11 mouse cellular contexts compared by ENCODE assay signal in genomic region chr9:3000445-3000972, GRCm38 (mm10). TPM values are rescaled to one million over a fixed set of nuclear protein-coding genes. Genes with fewer than 3 reads are reported as not detected.
DNase-seq lines count a peak whose midpoint lies in the region; ATAC-seq and TF ChIP-seq lines count a peak whose summit lies in the region.
"Not testable (repeated sequence)": the region's sequence is repeated elsewhere in the genome, so short reads cannot be mapped to it uniquely, and the experiment has no call there.
"Had no signal": no experiment of that assay in that cellular context is flagged by ENCODE, and none has a peak within 500 bp of the region (broad histone marks: within the 10 kb centered on the region; RNA-seq: fewer than 3 reads in every experiment).

Gene Gm10722, plus strand, starts transcription at chr9:3000922.

- not testable (repeated sequence) for ATAC-seq in lung, postnatal 0 days

- not testable (repeated sequence) for H3K9me3 ChIP-seq in lung, postnatal 0 days (ENCODE audit: low read length)

- not testable (repeated sequence) for TF ChIP-seq CTCF in lung, postnatal 0 days (IDR thresholded peaks at IDR 0.05)

- DNase-seq in Muller cell, postnatal 12 days (ENCODE audit: inconsistent ontology term) = peak; percentile 78
- peak; percentile 6 for DNase-seq in cerebellum, adult 11-12 months
- DNase-seq in fibroblast of lung, adult 2 months (ENCODE audit: low read depth) = peak; percentile 21
- DNase-seq in heart, postnatal 10 days = peak; percentile 22 to 31
- peak; percentile 15 for DNase-seq in layer of hippocampus, adult 11-12 months (ENCODE audit: low spot score)
- peak; percentile 4 for DNase-seq in lung, postnatal 0 days (ENCODE audit: low spot score)
- peak; percentile 64 for DNase-seq in retina, postnatal 1 day

- intact Hi-C loops in heart, postnatal 10 days (cut with DNase I) = not testable (repeated sequence)

- not testable (repeated sequence) for TF ChIP-seq EP300 in lung, postnatal 0 days (IDR thresholded peaks at IDR 0.05)

- not testable (repeated sequence) for H3K36me3 ChIP-seq in lung, postnatal 0 days (ENCODE audit: insufficient read depth, low read length)

- WGBS in lung, postnatal 0 days = 66% methylated on average over 12 of the region's 12 CpGs

- H3K9ac ChIP-seq in lung, postnatal 0 days (replicated peaks; ENCODE audit: low read depth) = not testable (repeated sequence)

- H3K4me3 ChIP-seq in lung, postnatal 0 days (ENCODE audit: low read depth, low read length) = not testable (repeated sequence)

- H3K27ac ChIP-seq in lung, postnatal 0 days (ENCODE audit: low read length) = not testable (repeated sequence)

- H3K27me3 ChIP-seq in lung, postnatal 0 days (replicated peaks; ENCODE audit: insufficient read depth, low read length) = not testable (repeated sequence)

- H3K4me1 ChIP-seq in lung, postnatal 0 days (ENCODE audit: insufficient read depth, low read depth, low read length) = not testable (repeated sequence)

- not testable (repeated sequence) for H3K4me2 ChIP-seq in lung, postnatal 0 days (replicated peaks; ENCODE audit: low read depth, low read length)

RNA-seq across cellular contexts. Expression of gene Gm10722, which starts in this region (rescaled TPM):
- not detected for total RNA-seq in heart, postnatal 10 days (2021)
- not detected in 2 replicates for polyA plus RNA-seq in lung, postnatal 0 days (2015; fragmentation: Nextera tagmentation; extraction: Ambion mirVana)
- total RNA-seq: left cerebral cortex, postnatal 10 days had no signal
- polyA plus RNA-seq: heart, embryonic 15.5 days; myocyte; small intestine, adult 2 months had no signal

Comparison
In these comparisons a context has a peak if more than half of its experiments do, and no peak if none do; other contexts are left out.
1. Peak in DNase-seq in heart, postnatal 10 days; RNA of the gene not detected or under 1 TPM.
2. Peak in DNase-seq in lung, postnatal 0 days; RNA of the gene not detected or under 1 TPM.
3. DNase-seq: peak in every context shown above with its lines; median percentile 78 in Muller cell, postnatal 12 days; 64 in retina, postnatal 1 day; 26 in heart, postnatal 10 days; 21 in fibroblast of lung, adult 2 months; 15 in layer of hippocampus, adult 11-12 months; 6 in cerebellum, adult 11-12 months; 4 in lung, postnatal 0 days.